Mouse (Mus musculus) right cerebral cortex, adult 2 months (tissue): ENCODE measurements around the gene Nrbp1.

Experiments
- DNase-seq, 2 experiments: peaks; one replicate each; pipeline ENCODE4 v3.0.0; 2021 to 2022; ENCODE audit warnings: low spot score in 2 of 2

Gene Nrbp1

DNA sequence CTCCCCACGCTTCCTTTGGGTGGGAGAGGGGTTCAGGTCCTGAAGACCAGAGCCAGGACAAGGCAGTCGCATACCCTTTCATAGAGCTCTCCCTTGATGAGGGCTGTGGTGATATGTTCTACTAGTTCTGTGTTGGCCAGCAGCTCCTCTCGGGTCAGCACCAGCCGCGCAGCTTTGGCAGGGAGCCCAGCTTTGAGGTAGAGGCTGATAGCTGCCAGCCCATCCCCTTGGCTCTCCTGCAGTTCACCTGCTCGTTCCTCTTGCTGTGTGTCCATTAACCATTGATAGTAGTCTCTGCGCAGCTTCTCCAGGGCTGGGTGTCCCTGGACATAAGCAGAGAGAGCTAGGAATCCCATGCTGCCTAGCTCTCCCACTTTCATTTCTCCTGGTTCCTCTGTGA is 25.4 kb downstream of the Nrbp1 start:
- DNase-seq, result no peak

GRCm38 (mm10) chr5:31267686-31268085 is 27.0 kb downstream of the Nrbp1 start:
- no peak for DNase-seq

DNA sequence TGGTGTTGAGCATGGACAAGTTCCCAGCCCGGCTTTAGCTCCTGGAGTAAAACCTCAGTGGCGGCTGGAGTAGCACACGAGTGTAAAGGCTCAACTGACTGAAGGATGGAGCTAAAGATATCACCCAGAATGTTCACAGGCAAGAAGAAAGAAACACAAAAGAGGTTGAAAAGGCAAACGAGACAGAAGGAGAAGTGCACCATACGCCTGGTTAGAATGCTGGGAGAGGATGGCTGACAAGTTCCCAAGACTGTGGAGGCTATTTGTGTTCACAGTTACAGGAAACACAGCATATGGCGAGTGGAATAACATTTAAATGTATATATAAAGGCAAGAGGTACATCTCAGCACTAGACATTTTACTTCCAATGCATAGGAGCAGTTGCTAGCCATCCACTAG is 32.4 kb downstream of the Nrbp1 start:
- no peak for DNase-seq

- no peak for DNase-seq
Observed at GRCm38 (mm10) chr5:31279245-31279988, 38.8 kb downstream of the Nrbp1 start.

GRCm38 (mm10) chr5:31288225-31288624 is 47.6 kb downstream of the Nrbp1 start:
- DNase-seq, result no peak

DNA sequence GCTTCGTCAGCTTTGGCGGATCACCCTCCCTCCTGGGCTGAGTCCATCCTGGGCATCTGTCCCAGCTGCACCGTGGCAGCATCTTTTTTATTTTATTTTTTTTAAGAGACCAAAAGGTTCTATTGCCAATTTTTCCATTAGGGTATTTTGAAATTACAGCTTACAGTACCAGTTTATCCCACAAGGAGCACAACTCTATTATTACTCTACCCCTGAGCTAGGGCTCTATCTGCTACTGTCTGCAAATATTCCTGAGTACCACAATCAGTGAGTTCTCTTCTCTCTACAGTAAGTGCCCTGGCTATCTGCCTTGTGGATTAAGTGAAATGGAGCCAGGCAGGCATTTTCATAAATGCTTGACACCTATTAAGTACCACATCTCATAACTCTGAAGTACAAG is 48.0 kb downstream of the Nrbp1 start:
- DNase-seq, result no peak

GRCm38 (mm10) chr5:31289626-31290230 is 49.1 kb downstream of the Nrbp1 start:
- DNase-seq, result no peak

- peak; percentile 96 for DNase-seq
Observed at GRCm38 (mm10) chr5:31290521-31291360, 50.1 kb downstream of the Nrbp1 start, which contains the start of gene Ift172. Gene Ift172 (minus strand): TSS chr5:31291116.

- DNase-seq, result no peak
Observed at GRCm38 (mm10) chr5:31291361-31291688, 50.7 kb downstream of the Nrbp1 start.

DNA sequence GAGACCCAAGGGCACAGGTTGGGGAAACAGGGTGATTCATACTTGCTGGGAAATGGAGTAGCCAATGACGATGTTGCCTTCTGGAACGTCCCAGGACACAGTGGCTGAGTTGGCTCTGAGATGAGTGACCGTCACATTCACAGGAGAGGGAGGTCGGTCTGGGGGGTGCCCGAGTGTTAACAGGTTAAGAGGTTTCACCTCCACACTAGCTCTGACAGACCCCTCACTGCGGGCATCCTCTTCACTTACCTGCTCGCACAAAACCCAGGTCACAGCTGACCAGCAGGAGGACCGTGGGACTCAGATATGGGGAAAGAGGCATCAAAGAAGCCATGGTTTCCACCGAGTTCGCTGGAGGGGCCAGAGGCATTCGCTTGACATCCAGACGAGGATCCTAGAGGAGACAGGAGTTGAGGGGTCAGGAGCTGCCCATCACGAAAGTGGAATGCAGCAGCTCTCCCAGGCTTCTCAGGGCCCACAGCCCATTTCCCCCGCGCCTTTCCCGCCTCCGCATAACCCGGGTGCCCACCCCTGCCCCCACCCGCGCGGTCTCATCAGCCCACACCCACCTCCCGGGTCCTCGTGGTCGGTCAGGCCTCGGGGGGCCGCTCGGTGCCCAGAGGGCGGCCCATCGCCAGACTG is 54.4 kb downstream of the Nrbp1 start:
- no peak for DNase-seq

GRCm38 (mm10) chr5:31295606-31296141 is 55.0 kb downstream of the Nrbp1 start, which contains the start of gene Fndc4:
Gene Fndc4 (minus strand): TSS chr5:31296080.
- peak; percentile 55 to 62 for DNase-seq

DNA sequence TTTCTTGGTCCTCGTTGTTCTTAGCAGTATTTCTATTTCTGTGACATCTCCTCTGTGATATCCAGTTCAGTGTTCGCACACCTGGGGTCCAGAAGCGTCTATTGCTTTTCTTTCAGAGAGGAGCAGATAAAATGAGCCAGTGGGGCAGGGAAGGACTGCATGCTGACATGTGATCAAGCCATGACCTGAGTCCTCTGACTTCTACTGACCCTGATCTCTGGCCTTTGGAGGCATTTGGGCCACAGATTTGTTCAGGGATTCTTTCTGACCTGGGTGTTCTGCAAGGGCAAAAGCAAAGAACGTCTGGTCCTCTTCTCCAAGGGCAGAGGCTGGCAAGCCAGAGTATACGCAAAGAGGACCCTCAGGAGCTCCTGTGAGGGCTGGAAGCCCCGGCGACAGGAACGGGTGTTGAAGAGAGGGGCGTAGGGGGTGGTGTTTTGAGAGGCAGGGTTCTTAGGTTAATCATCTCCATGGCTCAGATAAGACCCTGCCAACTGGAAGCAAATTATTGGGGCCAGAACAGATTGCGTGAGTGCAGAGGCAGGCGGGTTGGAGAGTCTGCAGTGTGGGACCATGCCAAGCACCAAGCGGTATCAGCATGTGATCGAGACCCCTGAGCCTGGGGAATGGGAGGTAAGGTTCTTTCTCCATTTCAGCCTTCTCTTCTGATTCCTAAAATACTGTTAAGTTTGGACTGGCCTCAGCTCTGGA is 56.5 kb downstream of the Nrbp1 start, which contains the start of gene Gckr:
Gene Gckr (plus strand): TSS at position 397 of the 711 bp plus-strand sequence.
- no peak for DNase-seq

GRCm38 (mm10) chr5:31297981-31298380 is 57.3 kb downstream of the Nrbp1 start:
- no peak for DNase-seq

- DNase-seq, result no peak
Observed at GRCm38 (mm10) chr5:31298486-31298885, 57.8 kb downstream of the Nrbp1 start.
